Mouse (Mus musculus) erythroblast, embryonic 14.5 days (primary cell): ENCODE results near the gene Cacybp.

Source experiments
- GATA1 ChIP-seq: IDR thresholded peaks from 2 replicates; pipeline ENCODE4 v1.6.1; 2012; ENCODE audit warnings: low read length, inconsistent platforms, mixed read lengths
- TAL1 ChIP-seq: IDR thresholded peaks from 3 replicates; pipeline ENCODE4 v1.6.1; 2012; ENCODE audit warnings: low read length, inconsistent platforms, mixed read lengths

DNA sequence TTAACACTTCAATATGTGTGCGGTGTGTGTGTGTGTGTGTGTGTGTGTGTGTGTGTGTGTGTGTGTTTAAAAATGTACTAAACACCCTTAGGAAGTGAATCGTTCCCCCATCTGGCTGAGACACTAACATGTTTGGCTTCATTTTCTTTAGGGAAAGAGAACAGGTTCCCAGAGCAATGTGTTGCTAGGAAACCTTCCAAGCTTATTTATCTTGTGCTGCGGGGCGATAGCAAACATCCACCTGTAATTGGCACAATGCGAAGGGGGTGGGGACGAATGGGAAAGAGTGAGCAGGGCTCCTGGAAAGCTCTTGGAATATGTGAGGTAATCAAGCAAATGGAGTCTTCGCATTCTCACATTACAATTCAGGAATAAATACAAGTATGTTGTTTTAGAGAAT, 47.2 kb upstream of the Cacybp start:
- TF ChIP-seq TAL1 (no peak), GATA1 (no peak)
